In genomic region chr7:99979546-99980131, GRCm38 (mm10) we compare ENCODE assay signal across 8 mouse cellular contexts. TPM values are rescaled to one million over a fixed set of nuclear protein-coding genes. Genes with fewer than 3 reads are reported as not detected.
DNase-seq lines count a peak whose midpoint lies in the region; ATAC-seq and TF ChIP-seq lines count a peak whose summit lies in the region.

No protein-coding gene starts in this region.

- intact Hi-C loops in gastrocnemius, postnatal 14 days (cut with DNase I; ENCODE audit: low total_unique reads) = loop anchor here (5.0 kb wide), 1 partner anchor 47 kb away; no protein-coding TSS in a partner anchor

- peak overlapping the region; percentile 76 to 87 for H3K4me3 ChIP-seq in liver, embryonic 14.5 days (ENCODE audit: insufficient read depth in 1 of 2, low read depth in 2 of 2, low read length in 2 of 2)
- peak overlapping the region; percentile 96 for H3K4me3 ChIP-seq in neural tube, embryonic 13.5 days

- peak; percentile 79 for ATAC-seq in liver, embryonic 14.5 days (ENCODE audit: insufficient read depth)
- peak; percentile 83 for ATAC-seq in neural tube, embryonic 13.5 days (ENCODE audit: low read depth)

- peak overlapping the region; percentile 89 for H3K4me2 ChIP-seq in liver, embryonic 14.5 days (ENCODE audit: low read depth)
- H3K4me2 ChIP-seq in neural tube, embryonic 13.5 days = peak overlapping the region; percentile 82

- no peaks in the 10 kb centered on the region for H3K9me3 ChIP-seq in liver, embryonic 14.5 days (ENCODE audit: control insufficient read depth, low read length)
- no peaks in the 10 kb centered on the region for H3K9me3 ChIP-seq in neural tube, embryonic 13.5 days

- under 1% methylated on average over 51 of the region's 51 CpGs for WGBS in liver, embryonic 14.5 days (ENCODE audit: insufficient replicate concordance)
- under 1% methylated on average over 50 of the region's 51 CpGs for WGBS in neural tube, embryonic 13.5 days

- no peak for TF ChIP-seq CTCF in liver, embryonic 14.5 days (IDR thresholded peaks at IDR 0.05; ENCODE audit: low read depth)

- H3K9ac ChIP-seq in liver, embryonic 14.5 days (replicated peaks) = peak overlapping the region; percentile 86
- peak overlapping the region; percentile 94 for H3K9ac ChIP-seq in neural tube, embryonic 13.5 days

- H3K36me3 ChIP-seq in liver, embryonic 14.5 days (replicated peaks; ENCODE audit: control insufficient read depth, insufficient read depth, low read depth) = no peaks in the 10 kb centered on the region
- H3K36me3 ChIP-seq in neural tube, embryonic 13.5 days = no peaks in the 10 kb centered on the region

- TF ChIP-seq EP300 in liver, embryonic 14.5 days (IDR thresholded peaks at IDR 0.05; ENCODE audit: low read depth) = no peak

- peaks cover 4 to 15% of the 10 kb centered on the region in 2 experiments; a peak in 3 of 4 replicates for H3K4me1 ChIP-seq in liver, embryonic 14.5 days (replicated peaks; ENCODE audit: control insufficient read depth in 2 of 2, insufficient read depth in 2 of 2, low read length in 1 of 2)
- peaks cover 34% of the 10 kb centered on the region for H3K4me1 ChIP-seq in neural tube, embryonic 13.5 days (replicated peaks)

- no peaks in the 10 kb centered on the region for H3K27me3 ChIP-seq in liver, embryonic 14.5 days (ENCODE audit: control insufficient read depth, insufficient read depth, low read length)
- no peaks in the 10 kb centered on the region for H3K27me3 ChIP-seq in neural tube, embryonic 13.5 days

- peak; percentile 29 to 51 for DNase-seq in urinary bladder, adult 18-20 months (ENCODE audit: low spot score in 2 of 2)
- no peak for DNase-seq in urinary bladder, postnatal 10 days (ENCODE audit: low spot score)
- peak; percentile 53 for DNase-seq in cerebellum, adult 9-10 months
- peak; percentile 30 for DNase-seq in gastrocnemius, postnatal 14 days
- peak; percentile 48 for DNase-seq in induced T-regulatory cell, adult 2 months (ENCODE audit: low read depth)
- no peak for DNase-seq in liver, embryonic 14.5 days (ENCODE audit: low read depth in 3 of 3, low spot score in 3 of 3)
- DNase-seq in urinary bladder, postnatal 25 days (ENCODE audit: low spot score) = peak; percentile 40

- peak overlapping the region; percentile 29 for H3K27ac ChIP-seq in liver, embryonic 14.5 days
- H3K27ac ChIP-seq in neural tube, embryonic 13.5 days (replicated peaks) = peak overlapping the region; percentile 98

RNA-seq across cellular contexts. Expression of gene Rnf169, which starts 0.6 kb away (rescaled TPM):
- total RNA-seq in gastrocnemius, postnatal 14 days (2021) = 1 to 10 TPM; 6.4 to 7.4 TPM
- 1.5 and 2.2 TPM in 2 replicates for polyA plus RNA-seq in liver, embryonic 14.5 days (2012; rRNA removed)
- polyA plus RNA-seq in liver, embryonic 14.5 days (2014; fragmentation: Nextera tagmentation; extraction: Ambion mirVana) = 1.5 and 1.6 TPM in 2 replicates
- polyA plus RNA-seq in neural tube, embryonic 13.5 days (2015; fragmentation: Nextera tagmentation; extraction: Ambion mirVana) = 4.5 and 4.8 TPM in 2 replicates

RNA-seq across cellular contexts. Expression of gene Chrdl2, which starts 26.3 kb away (rescaled TPM):
- total RNA-seq in gastrocnemius, postnatal 14 days (2021) = 1 to 10 TPM; 1.5 to 3.0 TPM
- polyA plus RNA-seq in liver, embryonic 14.5 days (2012; rRNA removed) = 0.02 TPM in 2 replicates
- polyA plus RNA-seq in liver, embryonic 14.5 days (2014; fragmentation: Nextera tagmentation; extraction: Ambion mirVana) = not detected in 2 replicates
- 0.25 TPM in 1 of 2 replicates, not detected in the other for polyA plus RNA-seq in neural tube, embryonic 13.5 days (2015; fragmentation: Nextera tagmentation; extraction: Ambion mirVana)

Comparison
In these comparisons a context has a peak if more than half of its experiments do, and no peak if none do; other contexts are left out.
1. DNase-seq: peak in urinary bladder, adult 18-20 months (2 of 2), cerebellum, adult 9-10 months (single experiment), gastrocnemius, postnatal 14 days (single experiment), induced T-regulatory cell, adult 2 months (single experiment) and urinary bladder, postnatal 25 days (single experiment); none in urinary bladder, postnatal 10 days (single experiment) and liver, embryonic 14.5 days (0 of 3).